In the genomic region with DNA sequence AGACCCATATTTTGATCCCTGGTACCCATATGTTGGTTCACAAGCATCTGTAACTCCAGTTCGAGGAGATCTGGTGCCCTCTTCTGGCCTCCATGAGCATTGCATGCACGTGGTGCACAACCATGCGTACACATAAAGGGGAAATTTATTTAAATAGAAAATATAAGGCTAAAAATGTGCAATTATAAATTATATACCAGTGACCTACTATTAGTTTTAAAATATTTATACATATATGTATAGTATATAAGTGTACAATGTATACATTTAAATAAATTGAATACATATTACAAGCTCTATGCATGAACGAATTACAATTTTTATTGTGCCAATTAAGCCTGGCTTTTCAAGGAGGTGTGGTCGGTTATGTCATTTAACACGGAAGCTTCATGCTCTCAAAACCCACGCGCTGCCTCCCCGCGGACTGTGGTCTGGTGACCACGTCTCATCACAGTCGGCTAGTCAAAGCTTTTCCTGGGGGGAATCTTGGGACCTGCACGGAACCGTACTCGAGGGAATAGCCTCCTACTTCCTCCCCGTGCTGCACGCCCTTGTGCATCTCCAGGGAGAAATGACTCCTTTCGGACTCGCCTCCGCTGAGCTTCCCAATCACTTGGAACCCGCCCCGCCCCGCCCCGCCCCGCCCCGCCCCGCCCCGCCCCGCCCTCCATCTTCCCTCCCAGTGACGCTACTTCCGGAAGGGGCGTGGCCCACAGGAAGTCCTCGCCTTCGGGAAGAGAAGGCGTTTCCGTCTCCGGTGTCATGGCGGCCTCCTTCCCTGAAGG, we compare ENCODE assay signal across 8 mouse cellular contexts. TPM values are rescaled to one million over a fixed set of nuclear protein-coding genes. Genes with fewer than 3 reads are reported as not detected.
A peak's percentile ranks its signal among the peaks of the same experiment; 100 is the strongest.
DNase-seq lines count a peak whose midpoint lies in the region; ATAC-seq and TF ChIP-seq lines count a peak whose summit lies in the region.

Gene Mettl2 (plus strand): TSS at position 691 of the 785 bp plus-strand sequence.

- POLR2A ChIA-PET in Patski (lab: Charles Lee): interaction anchor here (1.0 to 1.5 kb wide), 2 partner anchors 56 to 57 kb away, joined by 3 to 5 read pairs; no protein-coding TSS in a partner anchor

- H3K9me3 ChIP-seq in hindbrain, embryonic 13.5 days: no peaks in the 10 kb centered on the region

- peak within 1 kb of the TSS; percentile 87 for H3K27ac ChIP-seq in hindbrain, embryonic 13.5 days

- peak; percentile 35 for DNase-seq in Patski (ENCODE audit: low read depth, low spot score)
- DNase-seq in cerebellum, postnatal 14 days: peak; percentile 89
- DNase-seq in frontal cortex, postnatal 14 days (ENCODE audit: low spot score in 2 of 2): peak; percentile 62 to 74
- peak; percentile 67 to 70 for DNase-seq in layer of hippocampus, postnatal 25 days (ENCODE audit: extremely low spot score in 1 of 2, low spot score in 1 of 2)
- DNase-seq in lung, postnatal 25 days (ENCODE audit: low spot score): peak; percentile 84
- DNase-seq in retina, embryonic 14.5 days (ENCODE audit: low spot score): peak; percentile 86
- peak; percentile 89 for DNase-seq in thymus, postnatal 4 days

- H3K4me2 ChIP-seq in hindbrain, embryonic 13.5 days: peak within 1 kb of the TSS; percentile 94

- WGBS in hindbrain, embryonic 13.5 days: 2% methylated on average over 27 of the region's 38 CpGs

- peak; percentile 95 for TF ChIP-seq CTCF in Patski (IDR thresholded peaks at IDR 0.05)

- peak within 1 kb of the TSS; percentile 86 for H3K9ac ChIP-seq in hindbrain, embryonic 13.5 days

- no peaks in the 10 kb centered on the region for H3K27me3 ChIP-seq in Patski
- no peaks in the 10 kb centered on the region for H3K27me3 ChIP-seq in hindbrain, embryonic 13.5 days

- H3K4me3 ChIP-seq in hindbrain, embryonic 13.5 days: peak within 1 kb of the TSS; percentile 98

- CTCF ChIA-PET in Patski (lab: Charles Lee): interaction anchor here (0.8 to 1.2 kb wide), 5 partner anchors 360 to 539 kb away, joined by 3 read pairs; no protein-coding TSS in a partner anchor

- in situ Hi-C loops in Patski (cut with MboI; ENCODE audit: low pct_unique_long_range_greater_than_20kb): loop anchor here (10.0 to 25.0 kb wide), 2 partner anchors 521 to 814 kb away; partner anchors contain the start of gene Itgb3

- peaks cover 17% of the 10 kb centered on the region for H3K36me3 ChIP-seq in hindbrain, embryonic 13.5 days

- ATAC-seq in Patski: peak; percentile 80
- peak; percentile 92 for ATAC-seq in hindbrain, embryonic 13.5 days (ENCODE audit: low FRiP score)

- peaks cover 12% of the 10 kb centered on the region for H3K4me1 ChIP-seq in hindbrain, embryonic 13.5 days (replicated peaks)

RNA-seq across cellular contexts. Expression of gene Mettl2, which starts in this region (rescaled TPM):
- polyA plus RNA-seq in Patski (2021): 27.1 TPM
- polyA plus RNA-seq in hindbrain, embryonic 13.5 days (2015; fragmentation: Nextera tagmentation; extraction: Ambion mirVana): 29.9 and 32.5 TPM in 2 replicates
- 10 to 100 TPM; 16.8 to 17.7 TPM for total RNA-seq in layer of hippocampus, postnatal 25 days (2021)

Comparison
In these comparisons a context has a peak if more than half of its experiments do, and no peak if none do; other contexts are left out.
1. Peak in every context shown above with its lines: DNase-seq, ATAC-seq, H3K4me3 ChIP-seq and H3K27ac ChIP-seq.
2. DNase-seq: peak in every context shown above with its lines; median percentile 89 in cerebellum, postnatal 14 days; 89 in thymus, postnatal 4 days; 86 in retina, embryonic 14.5 days; 84 in lung, postnatal 25 days; 68 in layer of hippocampus, postnatal 25 days; 68 in frontal cortex, postnatal 14 days; 35 in Patski.